In genomic region chrX:106080811-106081443, GRCm38 (mm10) we compare ENCODE assay signal across 9 mouse cellular contexts. TPM values are rescaled to one million over a fixed set of nuclear protein-coding genes. Genes with fewer than 3 reads are reported as not detected.
DNase-seq lines count a peak whose midpoint lies in the region; ATAC-seq and TF ChIP-seq lines count a peak whose summit lies in the region.
"Had no signal": no experiment of that assay in that cellular context is flagged by ENCODE, and none has a peak within 500 bp of the region (broad histone marks: within the 10 kb centered on the region; RNA-seq: fewer than 3 reads in every experiment).

No protein-coding gene starts in this region.

- no peak for TF ChIP-seq CTCF in midbrain, postnatal 0 days (IDR thresholded peaks at IDR 0.05)
- TF ChIP-seq CTCF in lung, adult 2 months (IDR thresholded peaks at IDR 0.05; ENCODE audit: insufficient read depth, low read length): no peak
- TF ChIP-seq CTCF in testis, adult 2 months (IDR thresholded peaks at IDR 0.05; ENCODE audit: control insufficient read depth, insufficient read depth, insufficient replicate concordance, low read depth, low read length): no peak

- peak; percentile 1 for DNase-seq in forebrain, embryonic 14.5 days (ENCODE audit: low spot score)
- no peak for DNase-seq in midbrain, postnatal 0 days (ENCODE audit: low spot score)
- DNase-seq in lung, adult 2 months: peak; percentile 11
- no peak for DNase-seq in kidney, adult 11 months
- DNase-seq in cerebellum, postnatal 4 days (ENCODE audit: low spot score in 2 of 2): no peak

- H3K36me3 ChIP-seq in forebrain, embryonic 14.5 days (ENCODE audit: control insufficient read depth, insufficient read depth, low read length): no peaks in the 10 kb centered on the region
- no peaks in the 10 kb centered on the region for H3K36me3 ChIP-seq in forebrain, embryonic 16.5 days (ENCODE audit: control insufficient read depth, insufficient read depth)
- 0 out of 2 replicates have a peak, but pooled peaks cover 3% of the 10 kb centered on the region for H3K36me3 ChIP-seq in midbrain, embryonic 12.5 days
- H3K36me3 ChIP-seq in midbrain, postnatal 0 days (ENCODE audit: insufficient read depth, low read length): no peaks in the 10 kb centered on the region
- no peaks in the 10 kb centered on the region for H3K36me3 ChIP-seq in testis, adult 2 months (ENCODE audit: control insufficient read depth, insufficient read depth, low read length)
- H3K36me3 ChIP-seq: embryonic facial prominence, embryonic 12.5 days had no signal

- no peak overlapping the region for H3K4me2 ChIP-seq in forebrain, embryonic 14.5 days (ENCODE audit: low read length)
- H3K4me2 ChIP-seq in forebrain, embryonic 16.5 days (ENCODE audit: low read length): no peak overlapping the region
- no peak overlapping the region for H3K4me2 ChIP-seq in midbrain, embryonic 12.5 days (replicated peaks)
- no peak overlapping the region for H3K4me2 ChIP-seq in midbrain, postnatal 0 days (ENCODE audit: low read depth, low read length, poor library complexity, severe bottlenecking)
- H3K4me2 ChIP-seq: embryonic facial prominence, embryonic 12.5 days had no signal

- H3K27me3 ChIP-seq in forebrain, embryonic 14.5 days (replicated peaks; ENCODE audit: control insufficient read depth, insufficient read depth, low read length): no peaks in the 10 kb centered on the region
- no peaks in the 10 kb centered on the region for H3K27me3 ChIP-seq in forebrain, embryonic 16.5 days (replicated peaks; ENCODE audit: control insufficient read depth, insufficient read depth, low read length)
- H3K27me3 ChIP-seq in midbrain, embryonic 12.5 days: no peaks in the 10 kb centered on the region
- H3K27me3 ChIP-seq in midbrain, postnatal 0 days (ENCODE audit: insufficient read depth, low read length): no peaks in the 10 kb centered on the region
- no peaks in the 10 kb centered on the region for H3K27me3 ChIP-seq in testis, adult 2 months (ENCODE audit: control insufficient read depth, insufficient read depth, low read length)
- H3K27me3 ChIP-seq: embryonic facial prominence, embryonic 12.5 days had no signal

- H3K27ac ChIP-seq in forebrain, embryonic 14.5 days (ENCODE audit: low read depth, low read length): no peak overlapping the region
- no peak overlapping the region for H3K27ac ChIP-seq in forebrain, embryonic 16.5 days (ENCODE audit: low read length)
- no peak overlapping the region; the same call in 1 of the 2 replicates for H3K27ac ChIP-seq in midbrain, embryonic 12.5 days (replicated peaks)
- H3K27ac ChIP-seq in midbrain, postnatal 0 days (ENCODE audit: low read depth, low read length): no peak overlapping the region
- H3K27ac ChIP-seq in testis, adult 2 months (ENCODE audit: control insufficient read depth, insufficient read depth, low read depth, low read length): peak overlapping the region; percentile 32; the same call in 1 of the 2 replicates
- H3K27ac ChIP-seq: embryonic facial prominence, embryonic 12.5 days had no signal

- peak; percentile 40; the same call in 1 of the 2 replicates for ATAC-seq in forebrain, embryonic 14.5 days
- ATAC-seq in forebrain, embryonic 16.5 days: no peak
- 0 out of 2 replicates have a peak, but pooled peaks have one; percentile 47 for ATAC-seq in midbrain, embryonic 12.5 days (ENCODE audit: low FRiP score, low read depth)
- no peak for ATAC-seq in midbrain, postnatal 0 days (ENCODE audit: low FRiP score)

- 38% methylated on average over 13 of the region's 13 CpGs for WGBS in forebrain, embryonic 14.5 days
- 37% methylated on average over 13 of the region's 13 CpGs for whole genome bisulfite sequencing in forebrain, embryonic 16.5 days
- 40% methylated on average over 13 of the region's 13 CpGs for WGBS in midbrain, embryonic 12.5 days
- WGBS in midbrain, postnatal 0 days: 33% methylated on average over 13 of the region's 13 CpGs
- 47% methylated on average over 13 of the region's 13 CpGs for WGBS in lung, adult 2 months

- no peak overlapping the region for H3K9ac ChIP-seq in forebrain, embryonic 14.5 days (ENCODE audit: low read length)
- H3K9ac ChIP-seq in forebrain, embryonic 16.5 days (replicated peaks; ENCODE audit: low read depth, low read length): no peak overlapping the region
- no peak overlapping the region for H3K9ac ChIP-seq in midbrain, embryonic 12.5 days (replicated peaks)
- H3K9ac ChIP-seq in midbrain, postnatal 0 days (replicated peaks; ENCODE audit: low read length, poor library complexity, severe bottlenecking): no peak overlapping the region
- H3K9ac ChIP-seq: embryonic facial prominence, embryonic 12.5 days had no signal

- H3K4me3 ChIP-seq in forebrain, embryonic 14.5 days (ENCODE audit: low read depth, low read length): no peak overlapping the region
- H3K4me3 ChIP-seq in forebrain, embryonic 16.5 days (replicated peaks; ENCODE audit: low read length): no peak overlapping the region
- no peak overlapping the region for H3K4me3 ChIP-seq in midbrain, embryonic 12.5 days
- no peak overlapping the region for H3K4me3 ChIP-seq in midbrain, postnatal 0 days (ENCODE audit: low read depth, low read length)
- no peak overlapping the region for H3K4me3 ChIP-seq in lung, adult 2 months (replicated peaks; ENCODE audit: extremely low read depth, low read depth, low read length)
- no peak overlapping the region for H3K4me3 ChIP-seq in testis, adult 2 months (ENCODE audit: control insufficient read depth, low read depth, low read length)
- H3K4me3 ChIP-seq: embryonic facial prominence, embryonic 12.5 days had no signal

- no peak for TF ChIP-seq POLR2A in lung, adult 2 months (IDR thresholded peaks at IDR 0.05; ENCODE audit: borderline replicate concordance, extremely low read depth, low read depth, low read length)
- TF ChIP-seq POLR2A in testis, adult 2 months (IDR thresholded peaks at IDR 0.05; ENCODE audit: control insufficient read depth, low read depth, low read length): no peak

- no peaks in the 10 kb centered on the region for H3K9me3 ChIP-seq in forebrain, embryonic 14.5 days (replicated peaks; ENCODE audit: control insufficient read depth, low read length)
- no peaks in the 10 kb centered on the region for H3K9me3 ChIP-seq in forebrain, embryonic 16.5 days (ENCODE audit: control insufficient read depth, low read length)
- H3K9me3 ChIP-seq in midbrain, embryonic 12.5 days: no peaks in the 10 kb centered on the region
- no peaks in the 10 kb centered on the region for H3K9me3 ChIP-seq in midbrain, postnatal 0 days (ENCODE audit: low read length)
- H3K9me3 ChIP-seq: embryonic facial prominence, embryonic 12.5 days had no signal

- no peaks in the 10 kb centered on the region for H3K4me1 ChIP-seq in forebrain, embryonic 14.5 days (ENCODE audit: control insufficient read depth, insufficient read depth, low read length)
- no peaks in the 10 kb centered on the region for H3K4me1 ChIP-seq in forebrain, embryonic 16.5 days (replicated peaks; ENCODE audit: control insufficient read depth, insufficient read depth, low read length)
- no peaks in the 10 kb centered on the region for H3K4me1 ChIP-seq in midbrain, embryonic 12.5 days
- no peaks in the 10 kb centered on the region for H3K4me1 ChIP-seq in midbrain, postnatal 0 days (ENCODE audit: insufficient read depth, low read length)
- no peaks in the 10 kb centered on the region; the same call in 1 of the 2 replicates for H3K4me1 ChIP-seq in lung, adult 2 months (ENCODE audit: control insufficient read depth, insufficient read depth, low read length)
- no peaks in the 10 kb centered on the region for H3K4me1 ChIP-seq in testis, adult 2 months (ENCODE audit: control insufficient read depth, insufficient read depth, low read length)
- H3K4me1 ChIP-seq: embryonic facial prominence, embryonic 12.5 days had no signal

RNA-seq across cellular contexts. Expression of gene Atp7a, which starts 53.9 kb away (rescaled TPM):
- polyA plus RNA-seq in forebrain, embryonic 14.5 days (2014; fragmentation: Nextera tagmentation; extraction: Ambion mirVana): 15.8 and 18.1 TPM in 2 replicates
- polyA plus RNA-seq in forebrain, embryonic 16.5 days (2015; fragmentation: Nextera tagmentation; extraction: Ambion mirVana): 17.6 and 20.7 TPM in 2 replicates
- 27.8 and 28.0 TPM in 2 replicates for polyA plus RNA-seq in midbrain, embryonic 12.5 days (2016; fragmentation: Nextera tagmentation; extraction: Ambion mirVana)
- total RNA-seq in midbrain, postnatal 0 days (2014; rRNA removed): 10.0 and 12.2 TPM in 2 replicates
- 6.8 and 7.0 TPM in 2 replicates for polyA plus RNA-seq in midbrain, postnatal 0 days (2015; fragmentation: Nextera tagmentation; extraction: Ambion mirVana)
- 5.4 and 7.9 TPM in 2 replicates for polyA plus RNA-seq in lung, adult 2 months (2012; rRNA removed)
- polyA plus RNA-seq in testis, adult 2 months (2012; rRNA removed): 1.4 and 2.7 TPM in 2 replicates

Comparison
In these comparisons a context has a peak if more than half of its experiments do, and no peak if none do; other contexts are left out.
1. ATAC-seq: peak in forebrain, embryonic 14.5 days (single experiment) and midbrain, embryonic 12.5 days (single experiment); none in forebrain, embryonic 16.5 days (single experiment) and midbrain, postnatal 0 days (single experiment).
2. DNase-seq: peak in forebrain, embryonic 14.5 days (single experiment) and lung, adult 2 months (single experiment); none in midbrain, postnatal 0 days (single experiment), kidney, adult 11 months (single experiment) and cerebellum, postnatal 4 days (0 of 2).